Mouse (Mus musculus): Measurements from ENCODE around the gene Smc1a. TPM values are rescaled to one million over a fixed set of nuclear protein-coding genes. Genes with fewer than 3 reads are reported as not detected.

The Smc1a gene
- polyA plus RNA-seq, 1 experiment, result 18.6 TPM

GRCm38 (mm10) chrX:152015752-152016150, 477 bp upstream of the Smc1a start:
- WGBS, result 0% methylated on average over 11 of the region's 11 CpGs
- TF ChIP-seq POLR2A (IDR thresholded peaks at IDR 0.05; ENCODE audit: low read depth, low read length) (no peak), CTCF (conservative IDR thresholded peaks at IDR 0.05; ENCODE audit: insufficient read depth, insufficient read length, low read depth, low read length) (no peak)
- Histone ChIP-seq H3K27me3 (replicated peaks; ENCODE audit: control insufficient read depth, insufficient read depth, low read length) (no peaks in the 10 kb centered on the region), H3K4me3 (ENCODE audit: insufficient read depth, low read depth, low read length) (peak overlapping the region; percentile 62), H3K4me1 (ENCODE audit: control insufficient read depth, insufficient read depth, low read length) (no peaks in the 10 kb centered on the region; the same call in 1 of the 2 replicates), H3K27ac (ENCODE audit: insufficient read depth, low read depth, low read length) (peak overlapping the region; percentile 17; the same call in 1 of the 2 replicates), H3K36me3 (ENCODE audit: control insufficient read depth, insufficient read depth, low read length) (no peaks in the 10 kb centered on the region)
- no peak for DNase-seq

DNA sequence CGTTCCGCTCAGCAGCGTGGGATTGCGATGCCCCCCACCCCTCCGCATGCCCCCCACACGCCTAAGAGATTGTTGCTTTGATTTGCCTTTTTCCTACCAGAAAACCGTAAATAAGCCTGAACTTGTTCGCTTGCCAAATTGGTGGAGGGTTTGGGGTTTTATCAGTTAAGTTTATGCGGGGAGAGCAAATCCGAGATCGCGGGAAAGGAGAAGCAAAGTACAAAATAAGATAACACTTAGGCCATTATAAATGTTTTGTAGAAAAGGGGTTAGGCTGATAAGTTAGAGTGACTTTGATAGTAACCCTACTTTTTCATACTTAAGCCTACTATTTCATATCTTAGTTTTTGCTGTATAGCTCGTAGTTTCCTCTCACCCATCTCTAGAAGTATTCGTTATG, 958 bp downstream of the Smc1a start:
- H3K27me3 ChIP-seq (replicated peaks; ENCODE audit: control insufficient read depth, insufficient read depth, low read length), result no peaks in the 10 kb centered on the region
- WGBS, result 1% methylated on average over 14 of the region's 14 CpGs
- H3K36me3 ChIP-seq (ENCODE audit: control insufficient read depth, insufficient read depth, low read length), result no peaks in the 10 kb centered on the region
- no peak for DNase-seq
- peak overlapping the region; percentile 76 for H3K4me3 ChIP-seq (ENCODE audit: insufficient read depth, low read depth, low read length)
- H3K27ac ChIP-seq (ENCODE audit: insufficient read depth, low read depth, low read length), result 0 out of 2 replicates have a peak overlapping the region, but pooled peaks have one; percentile 0
- no peaks in the 10 kb centered on the region; the same call in 1 of the 2 replicates for H3K4me1 ChIP-seq (ENCODE audit: control insufficient read depth, insufficient read depth, low read length)
- TF ChIP-seq POLR2A (IDR thresholded peaks at IDR 0.05; ENCODE audit: low read depth, low read length), result no peak
- TF ChIP-seq CTCF (conservative IDR thresholded peaks at IDR 0.05; ENCODE audit: insufficient read depth, insufficient read length, low read depth, low read length), result no peak

- no peak for TF ChIP-seq CTCF (conservative IDR thresholded peaks at IDR 0.05; ENCODE audit: insufficient read depth, insufficient read length, low read depth, low read length)
- TF ChIP-seq POLR2A (IDR thresholded peaks at IDR 0.05; ENCODE audit: low read depth, low read length), result no peak
- DNase-seq, result no peak
- H3K4me1 ChIP-seq (ENCODE audit: control insufficient read depth, insufficient read depth, low read length), result no peaks in the 10 kb centered on the region; the same call in 1 of the 2 replicates
- no peak overlapping the region for H3K27ac ChIP-seq (ENCODE audit: insufficient read depth, low read depth, low read length)
- H3K36me3 ChIP-seq (ENCODE audit: control insufficient read depth, insufficient read depth, low read length), result no peaks in the 10 kb centered on the region
- H3K4me3 ChIP-seq (ENCODE audit: insufficient read depth, low read depth, low read length), result no peak overlapping the region
- H3K27me3 ChIP-seq (replicated peaks; ENCODE audit: control insufficient read depth, insufficient read depth, low read length), result no peaks in the 10 kb centered on the region
- WGBS, result 84% methylated on average over 2 of the region's 2 CpGs
These were observed 3.1 kb downstream of the Smc1a start for GRCm38 (mm10) chrX:152019294-152019693.

DNA sequence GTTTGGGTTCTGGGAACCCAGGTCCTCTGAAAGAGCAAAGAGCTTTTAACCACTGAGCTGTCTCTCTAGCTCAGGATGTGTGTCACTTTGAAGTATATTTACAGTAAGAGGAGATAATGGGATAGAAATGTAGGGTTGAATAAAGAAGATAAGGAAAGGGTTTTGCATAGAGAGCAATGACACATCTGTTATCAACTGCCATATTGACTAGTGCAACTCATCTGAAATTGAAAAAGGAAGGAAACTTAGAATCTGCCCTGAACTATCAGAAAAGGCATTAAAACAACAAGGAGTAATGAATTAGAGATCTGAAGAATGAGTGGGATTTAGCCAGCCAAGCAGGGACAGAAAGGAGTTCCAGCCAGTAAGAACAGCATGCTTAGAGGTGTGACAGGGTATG, 23.6 kb downstream of the Smc1a start:
- Histone ChIP-seq H3K27me3 (replicated peaks; ENCODE audit: control insufficient read depth, insufficient read depth, low read length) (no peaks in the 10 kb centered on the region), H3K4me3 (ENCODE audit: insufficient read depth, low read depth, low read length) (no peak overlapping the region), H3K4me1 (ENCODE audit: control insufficient read depth, insufficient read depth, low read length) (no peaks in the 10 kb centered on the region), H3K27ac (ENCODE audit: insufficient read depth, low read depth, low read length) (no peak overlapping the region), H3K36me3 (ENCODE audit: control insufficient read depth, insufficient read depth, low read length) (0 out of 2 replicates have a peak, but pooled peaks cover 1% of the 10 kb centered on the region)
- no peak for TF ChIP-seq CTCF (conservative IDR thresholded peaks at IDR 0.05; ENCODE audit: insufficient read depth, insufficient read length, low read depth, low read length)
- TF ChIP-seq POLR2A (IDR thresholded peaks at IDR 0.05; ENCODE audit: low read depth, low read length), result no peak
- DNase-seq, result no peak

DNA sequence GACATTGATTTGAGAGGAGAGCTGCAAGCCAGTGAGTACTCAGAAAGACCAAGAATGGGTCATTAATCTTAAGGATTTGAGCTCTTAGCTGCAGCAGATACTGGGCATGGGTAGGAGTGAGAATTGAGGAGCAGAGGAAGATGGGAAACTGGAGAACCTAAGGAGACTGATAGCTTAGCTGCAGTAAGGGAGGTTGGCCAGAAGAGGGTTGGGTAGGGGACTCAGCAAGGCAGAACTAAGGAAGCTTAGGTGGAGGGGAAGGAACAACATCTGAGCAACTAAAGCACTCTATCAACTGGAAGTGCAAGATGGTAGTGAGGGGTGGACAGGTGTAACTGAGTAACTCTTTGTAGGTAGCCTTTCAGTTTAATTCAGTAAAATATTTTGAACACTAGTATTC, 31.0 kb downstream of the Smc1a start:
- H3K4me1 ChIP-seq (ENCODE audit: control insufficient read depth, insufficient read depth, low read length), result no peaks in the 10 kb centered on the region
- no peak for DNase-seq
- no peak overlapping the region for H3K27ac ChIP-seq (ENCODE audit: insufficient read depth, low read depth, low read length)
- no peak for TF ChIP-seq POLR2A (IDR thresholded peaks at IDR 0.05; ENCODE audit: low read depth, low read length)
- TF ChIP-seq CTCF (conservative IDR thresholded peaks at IDR 0.05; ENCODE audit: insufficient read depth, insufficient read length, low read depth, low read length), result no peak
- H3K4me3 ChIP-seq (ENCODE audit: insufficient read depth, low read depth, low read length), result no peak overlapping the region
- H3K36me3 ChIP-seq (ENCODE audit: control insufficient read depth, insufficient read depth, low read length), result no peaks in the 10 kb centered on the region
- no peaks in the 10 kb centered on the region for H3K27me3 ChIP-seq (replicated peaks; ENCODE audit: control insufficient read depth, insufficient read depth, low read length)

- 76% methylated on average over 3 of the region's 3 CpGs for WGBS
- no peak for DNase-seq
- H3K27ac ChIP-seq (ENCODE audit: insufficient read depth, low read depth, low read length), result no peak overlapping the region
- H3K27me3 ChIP-seq (replicated peaks; ENCODE audit: control insufficient read depth, insufficient read depth, low read length), result no peaks in the 10 kb centered on the region
- H3K36me3 ChIP-seq (ENCODE audit: control insufficient read depth, insufficient read depth, low read length), result no peaks in the 10 kb centered on the region
- no peaks in the 10 kb centered on the region for H3K4me1 ChIP-seq (ENCODE audit: control insufficient read depth, insufficient read depth, low read length)
- TF ChIP-seq CTCF (conservative IDR thresholded peaks at IDR 0.05; ENCODE audit: insufficient read depth, insufficient read length, low read depth, low read length) (no peak), POLR2A (IDR thresholded peaks at IDR 0.05; ENCODE audit: low read depth, low read length) (no peak)
- no peak overlapping the region for H3K4me3 ChIP-seq (ENCODE audit: insufficient read depth, low read depth, low read length)
These were observed 36.3 kb downstream of the Smc1a start for GRCm38 (mm10) chrX:152052546-152052945.

- 71% methylated on average over 1 of the region's 1 CpGs for WGBS
- no peaks in the 10 kb centered on the region for H3K4me1 ChIP-seq (ENCODE audit: control insufficient read depth, insufficient read depth, low read length)
- no peak for DNase-seq
- H3K4me3 ChIP-seq (ENCODE audit: insufficient read depth, low read depth, low read length), result no peak overlapping the region
- no peak overlapping the region for H3K27ac ChIP-seq (ENCODE audit: insufficient read depth, low read depth, low read length)
- H3K27me3 ChIP-seq (replicated peaks; ENCODE audit: control insufficient read depth, insufficient read depth, low read length), result no peaks in the 10 kb centered on the region
- TF ChIP-seq CTCF (conservative IDR thresholded peaks at IDR 0.05; ENCODE audit: insufficient read depth, insufficient read length, low read depth, low read length), result no peak
- no peaks in the 10 kb centered on the region for H3K36me3 ChIP-seq (ENCODE audit: control insufficient read depth, insufficient read depth, low read length)
These were observed 37.9 kb downstream of the Smc1a start for GRCm38 (mm10) chrX:152054094-152054493.

GRCm38 (mm10) chrX:152065674-152066073, 49.4 kb downstream of the Smc1a start:
- Histone ChIP-seq H3K27me3 (replicated peaks; ENCODE audit: control insufficient read depth, insufficient read depth, low read length) (no peaks in the 10 kb centered on the region), H3K4me3 (ENCODE audit: insufficient read depth, low read depth, low read length) (no peak overlapping the region), H3K27ac (ENCODE audit: insufficient read depth, low read depth, low read length) (no peak overlapping the region), H3K36me3 (ENCODE audit: control insufficient read depth, insufficient read depth, low read length) (no peaks in the 10 kb centered on the region), H3K4me1 (ENCODE audit: control insufficient read depth, insufficient read depth, low read length) (no peaks in the 10 kb centered on the region)
- TF ChIP-seq POLR2A (IDR thresholded peaks at IDR 0.05; ENCODE audit: low read depth, low read length), result no peak
- no peak for TF ChIP-seq CTCF (conservative IDR thresholded peaks at IDR 0.05; ENCODE audit: insufficient read depth, insufficient read length, low read depth, low read length)
- WGBS, result 66% methylated on average over 2 of the region's 2 CpGs
- no peak for DNase-seq
